ENCODE assay signal across 8 mouse cellular contexts in genomic region chr10:54117763-54118162, GRCm38 (mm10). TPM values are rescaled to one million over a fixed set of nuclear protein-coding genes. Genes with fewer than 3 reads are reported as not detected.
DNase-seq lines count a peak whose midpoint lies in the region; ATAC-seq and TF ChIP-seq lines count a peak whose summit lies in the region.

No protein-coding gene starts in this region.

- peak; percentile 41 for DNase-seq in embryo, embryonic 10 days (ENCODE audit: low spot score)
- no peak for DNase-seq in embryo, embryonic 9.5 days (ENCODE audit: extremely low spot score)
- peak; percentile 39 for DNase-seq in adrenal gland, postnatal 10 days
- DNase-seq in heart, adult 18-20 months, result peak; percentile 54 to 87
- peak; percentile 21 for DNase-seq in liver, postnatal 0 days
- DNase-seq in spleen, postnatal 4 days (ENCODE audit: low spot score in 2 of 2), result peak; percentile 32 to 59
- no peak for DNase-seq in cerebellum, postnatal 14 days

- no peak overlapping the region for H3K9ac ChIP-seq in kidney, embryonic 16.5 days (replicated peaks; ENCODE audit: low read length)
- no peak overlapping the region for H3K9ac ChIP-seq in liver, postnatal 0 days (replicated peaks)

- peak; percentile 61; the same call in 1 of the 2 replicates for TF ChIP-seq EP300 in liver, postnatal 0 days (IDR thresholded peaks at IDR 0.05; ENCODE audit: low read depth)

- H3K36me3 ChIP-seq in kidney, embryonic 16.5 days (ENCODE audit: insufficient read depth, low read length), result no peaks in the 10 kb centered on the region
- H3K36me3 ChIP-seq in liver, postnatal 0 days (replicated peaks; ENCODE audit: insufficient read depth, low read length), result no peaks in the 10 kb centered on the region

- TF ChIP-seq CTCF in liver, postnatal 0 days (IDR thresholded peaks at IDR 0.05; ENCODE audit: low read depth), result no peak

- no peak overlapping the region for H3K4me3 ChIP-seq in kidney, embryonic 16.5 days (ENCODE audit: low read length)
- no peak overlapping the region for H3K4me3 ChIP-seq in liver, postnatal 0 days (ENCODE audit: low read depth, low read length)

- no peaks in the 10 kb centered on the region for H3K4me1 ChIP-seq in kidney, embryonic 16.5 days (ENCODE audit: insufficient read depth, low read length)
- H3K4me1 ChIP-seq in liver, postnatal 0 days (ENCODE audit: insufficient read depth), result no peaks in the 10 kb centered on the region

- H3K27ac ChIP-seq in kidney, embryonic 16.5 days (ENCODE audit: low read length), result no peak overlapping the region
- 0 out of 2 replicates have a peak overlapping the region, but pooled peaks have one; percentile 55 for H3K27ac ChIP-seq in liver, postnatal 0 days (ENCODE audit: low read depth)

- no peaks in the 10 kb centered on the region for H3K9me3 ChIP-seq in kidney, embryonic 16.5 days (ENCODE audit: low read length)
- H3K9me3 ChIP-seq in liver, postnatal 0 days (ENCODE audit: low read length), result no peaks in the 10 kb centered on the region

- 40% methylated on average over 4 of the region's 4 CpGs for WGBS in kidney, embryonic 16.5 days
- 24% methylated on average over 4 of the region's 4 CpGs for WGBS in liver, postnatal 0 days (ENCODE audit: insufficient replicate concordance)

- no peak overlapping the region for H3K4me2 ChIP-seq in kidney, embryonic 16.5 days (replicated peaks; ENCODE audit: low read depth, low read length)
- no peak overlapping the region for H3K4me2 ChIP-seq in liver, postnatal 0 days (ENCODE audit: low read depth, low read length)

- no peaks in the 10 kb centered on the region for H3K27me3 ChIP-seq in kidney, embryonic 16.5 days (ENCODE audit: insufficient read depth, low read length)
- H3K27me3 ChIP-seq in liver, postnatal 0 days (ENCODE audit: insufficient read depth, low read length), result no peaks in the 10 kb centered on the region

- ATAC-seq in kidney, embryonic 16.5 days (ENCODE audit: low FRiP score, low TSS enrichment), result peak; percentile 77
- peak; percentile 76 for ATAC-seq in liver, postnatal 0 days

RNA-seq across cellular contexts. Expression of gene Man1a, which starts 41.4 kb away (rescaled TPM):
- 10 to 100 TPM; 49.5 to 65.6 TPM for total RNA-seq in adrenal gland, postnatal 10 days (2021)
- 10 to 100 TPM; 38.3 to 46.0 TPM for total RNA-seq in heart, adult 18-20 months (2021)
- polyA plus RNA-seq in kidney, embryonic 16.5 days (2015; fragmentation: Nextera tagmentation; extraction: Ambion mirVana), result 6.5 and 8.4 TPM in 2 replicates
- polyA plus RNA-seq in liver, postnatal 0 days (2015; fragmentation: Nextera tagmentation; extraction: Ambion mirVana), result 13.2 and 15.2 TPM in 2 replicates

Comparison
In these comparisons a context has a peak if more than half of its experiments do, and no peak if none do; other contexts are left out.
1. DNase-seq: peak in embryo, embryonic 10 days (single experiment), adrenal gland, postnatal 10 days (single experiment), heart, adult 18-20 months (2 of 2), liver, postnatal 0 days (single experiment) and spleen, postnatal 4 days (2 of 2); none in embryo, embryonic 9.5 days (single experiment) and cerebellum, postnatal 14 days (0 of 2).